Mouse (Mus musculus): Measurements from ENCODE around the gene Tmem184a.

Gene Tmem184a

GRCm38 (mm10) chr5:139812398-139813125, 7.2 kb downstream of the Tmem184a start:
- DNase-seq, result no peak

DNA sequence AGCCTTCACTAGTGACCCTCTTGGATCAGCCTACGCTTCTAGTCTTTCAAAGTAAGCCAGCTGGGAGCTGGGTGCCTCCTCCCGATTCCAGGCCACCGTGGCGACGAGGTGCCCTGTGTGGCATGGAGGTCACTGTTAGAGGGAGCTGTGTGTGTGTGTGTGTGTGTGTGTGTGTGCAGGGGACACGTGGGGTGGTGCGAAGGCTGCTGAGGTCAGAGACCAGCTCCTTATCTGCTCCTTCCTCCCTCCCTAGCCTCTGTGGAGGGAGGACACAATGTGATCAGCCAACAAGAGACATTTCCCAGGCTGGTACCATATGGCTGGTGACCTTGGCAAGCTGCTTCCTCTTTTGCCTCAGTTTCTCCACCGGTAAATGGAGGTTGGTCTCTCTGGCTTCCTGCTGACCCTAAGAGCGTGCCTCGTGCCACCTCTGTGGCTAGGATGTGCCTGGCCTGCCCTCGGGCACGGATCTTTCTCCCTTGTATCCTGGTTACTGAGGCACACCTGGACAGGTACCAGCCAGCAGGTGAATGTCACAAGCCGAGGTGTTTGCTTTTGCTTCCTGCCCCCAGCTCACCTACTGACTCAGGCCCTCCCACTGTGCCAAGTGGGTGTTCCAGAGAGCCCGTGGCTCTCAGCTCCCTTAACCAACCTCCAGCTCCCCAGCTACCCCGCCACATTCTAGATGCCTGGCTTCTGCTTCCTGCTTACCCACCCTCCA, 7.9 kb downstream of the Tmem184a start:
- peak; percentile 51 for DNase-seq

- no peak for DNase-seq
Measured at GRCm38 (mm10) chr5:139809397-139809796, 10.3 kb downstream of the Tmem184a start.

- DNase-seq, result no peak
Measured at GRCm38 (mm10) chr5:139805924-139806323, 13.8 kb downstream of the Tmem184a start.

GRCm38 (mm10) chr5:139804573-139805111, 15.1 kb downstream of the Tmem184a start:
- DNase-seq, result no peak

DNA sequence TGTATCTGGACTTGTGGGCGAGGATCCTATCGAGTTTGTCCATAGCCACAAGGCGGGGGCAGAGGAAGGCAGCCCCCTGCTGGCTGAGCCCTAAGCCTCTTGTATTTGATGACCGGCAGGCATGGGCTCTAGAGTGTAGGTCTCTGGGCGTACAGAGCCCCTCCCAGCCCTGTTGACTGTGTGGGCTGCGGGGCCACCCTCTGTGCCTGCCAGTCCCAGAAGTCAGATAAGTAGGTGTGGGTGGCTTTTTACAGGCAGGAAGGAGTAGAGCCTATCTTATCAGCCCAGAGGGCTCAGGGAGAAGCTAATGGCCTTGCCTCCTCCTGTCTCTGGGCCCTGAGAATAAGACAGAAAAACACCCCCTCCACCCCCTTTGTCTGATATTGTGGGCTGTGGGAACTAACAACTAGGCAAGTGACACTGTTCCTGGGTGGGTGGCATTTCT, 15.6 kb downstream of the Tmem184a start:
- DNase-seq, result no peak

- DNase-seq, result peak; percentile 83
Measured at GRCm38 (mm10) chr5:139803601-139804102, 16.1 kb downstream of the Tmem184a start.

- DNase-seq, result no peak
Measured at GRCm38 (mm10) chr5:139803165-139803564, 16.6 kb downstream of the Tmem184a start.

- DNase-seq, result no peak
Measured at GRCm38 (mm10) chr5:139801880-139802279, 17.8 kb downstream of the Tmem184a start.

DNA sequence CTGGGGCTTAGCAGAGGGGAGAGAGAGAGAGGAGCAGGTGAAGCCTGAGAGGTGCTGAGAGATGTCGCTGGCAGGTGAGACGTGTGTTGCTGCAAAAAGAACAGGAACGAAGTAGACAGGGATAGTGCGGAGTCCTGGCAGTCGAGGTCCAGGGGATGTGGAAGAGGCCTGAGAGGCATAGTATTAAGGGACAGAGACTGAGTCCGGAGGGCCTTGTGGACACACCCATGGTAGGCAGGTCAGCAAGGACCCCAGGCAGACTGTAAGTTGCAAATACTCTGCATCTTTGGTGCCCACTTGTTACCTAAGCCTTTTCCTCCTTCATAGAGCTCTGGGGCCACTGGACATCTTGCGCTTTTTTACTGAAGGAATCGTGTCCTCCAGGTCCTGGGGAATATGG, 18.5 kb downstream of the Tmem184a start:
- DNase-seq, result no peak

GRCm38 (mm10) chr5:139799801-139800590, 19.7 kb downstream of the Tmem184a start:
- no peak for DNase-seq

DNA sequence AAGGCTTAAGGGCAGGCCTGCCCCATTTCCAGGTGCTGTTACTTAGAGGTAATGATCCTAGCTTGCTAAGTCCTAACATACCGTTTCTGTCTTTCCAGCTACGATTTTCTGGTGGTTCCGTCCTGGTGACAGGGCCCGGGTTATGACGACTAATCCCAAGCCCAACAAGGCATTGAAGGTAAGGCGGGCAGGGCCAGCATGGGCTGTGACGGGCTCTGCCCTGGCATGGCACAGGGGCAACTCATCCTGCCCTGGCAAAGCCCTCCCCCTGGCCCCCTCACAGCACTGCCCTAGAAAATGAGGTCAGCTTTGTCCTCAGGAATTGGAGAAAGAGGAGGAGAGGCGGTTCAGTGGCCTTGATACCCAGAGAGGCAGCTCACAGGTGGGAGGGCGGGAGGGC, 20.7 kb downstream of the Tmem184a start:
- no peak for DNase-seq

DNA sequence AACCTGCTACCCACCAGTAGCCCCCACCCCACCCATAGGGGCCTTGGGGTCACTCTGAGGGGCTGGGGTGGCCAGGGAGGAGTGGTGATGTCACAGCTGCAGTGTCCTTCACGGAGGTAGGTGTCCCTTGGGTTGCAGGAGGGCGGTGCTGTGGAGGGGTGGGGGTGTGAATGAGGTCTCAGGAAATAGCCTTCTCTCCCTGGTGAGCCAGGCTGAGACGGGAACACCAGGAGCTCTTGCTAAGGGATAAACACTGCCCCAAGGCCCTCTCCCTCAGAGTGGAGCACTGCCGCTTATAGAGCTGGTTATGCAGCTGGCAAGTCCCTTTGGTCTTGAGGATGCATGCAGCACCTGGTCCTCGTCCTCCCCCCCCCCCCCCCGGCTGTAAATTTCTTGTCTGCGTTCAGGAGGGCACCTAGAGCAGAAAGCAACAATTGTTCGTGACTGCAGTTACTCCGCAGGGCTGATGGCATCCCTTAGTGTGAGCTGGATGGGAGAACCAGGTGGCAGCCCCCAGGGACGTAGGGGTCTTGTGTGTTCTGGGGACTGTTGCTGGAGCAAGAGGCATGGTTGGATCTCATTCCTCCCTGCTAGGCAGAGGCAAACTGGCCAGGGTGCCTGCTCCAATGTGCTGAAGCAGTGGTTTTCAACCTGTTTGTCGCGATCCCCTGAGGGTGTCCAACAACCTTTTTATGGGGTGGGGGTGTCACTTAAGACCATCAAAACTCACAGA, 21.4 kb downstream of the Tmem184a start:
- no peak for DNase-seq

DNA sequence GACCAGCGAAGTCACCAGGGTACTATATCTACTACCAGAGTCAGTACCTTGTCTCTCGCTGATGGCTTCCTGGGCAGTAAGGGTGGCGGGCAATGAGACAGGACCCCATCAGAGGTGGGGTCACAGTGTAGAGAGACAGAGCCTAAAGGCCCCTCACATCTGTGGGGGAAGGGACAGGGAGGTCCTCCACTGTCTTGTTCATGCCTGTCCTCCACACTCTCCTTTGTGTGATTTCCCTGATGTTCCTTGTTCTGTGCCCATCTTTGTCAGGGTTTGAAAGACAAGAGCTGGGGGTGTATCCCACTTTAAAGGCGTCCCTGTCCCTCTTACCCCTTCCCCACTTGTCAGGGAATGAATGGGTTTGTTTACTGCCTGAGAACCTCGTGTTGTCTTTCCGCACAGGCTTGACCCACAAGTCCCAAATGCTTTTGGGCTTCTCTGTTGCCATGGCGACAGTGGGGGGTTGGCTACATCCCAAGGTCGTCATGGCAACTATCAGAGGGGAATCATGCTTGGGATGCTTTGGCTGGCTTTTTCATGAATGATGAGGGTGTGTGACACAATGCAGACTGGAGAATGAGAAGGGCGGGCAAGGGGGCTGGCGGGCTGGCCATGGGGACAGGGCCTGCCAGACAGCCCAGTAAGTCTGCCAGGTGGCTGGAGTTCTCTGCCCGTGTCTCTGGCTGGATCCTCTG, 22.1 kb downstream of the Tmem184a start:
- peak; percentile 91 for DNase-seq

DNA sequence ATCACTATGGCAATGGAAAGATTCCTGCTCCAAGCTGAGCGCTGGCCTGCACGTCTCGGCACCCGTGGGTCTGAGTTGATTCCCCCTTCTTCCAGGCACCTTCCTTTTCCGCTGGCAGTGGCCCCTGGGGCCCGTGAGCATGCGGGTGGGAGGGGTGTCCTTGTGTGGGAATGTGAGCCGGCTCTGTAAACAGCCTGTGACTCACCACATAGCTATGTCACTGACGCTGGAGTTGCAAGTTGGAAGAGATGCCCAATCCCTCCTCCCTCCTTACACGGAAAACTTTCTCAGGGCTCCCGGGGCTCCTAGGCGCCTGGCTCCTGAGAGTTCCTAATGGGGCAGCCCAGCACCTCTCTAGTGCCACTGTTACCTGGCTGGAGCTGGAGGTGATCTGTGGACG, 22.8 kb downstream of the Tmem184a start:
- peak; percentile 87 for DNase-seq

DNA sequence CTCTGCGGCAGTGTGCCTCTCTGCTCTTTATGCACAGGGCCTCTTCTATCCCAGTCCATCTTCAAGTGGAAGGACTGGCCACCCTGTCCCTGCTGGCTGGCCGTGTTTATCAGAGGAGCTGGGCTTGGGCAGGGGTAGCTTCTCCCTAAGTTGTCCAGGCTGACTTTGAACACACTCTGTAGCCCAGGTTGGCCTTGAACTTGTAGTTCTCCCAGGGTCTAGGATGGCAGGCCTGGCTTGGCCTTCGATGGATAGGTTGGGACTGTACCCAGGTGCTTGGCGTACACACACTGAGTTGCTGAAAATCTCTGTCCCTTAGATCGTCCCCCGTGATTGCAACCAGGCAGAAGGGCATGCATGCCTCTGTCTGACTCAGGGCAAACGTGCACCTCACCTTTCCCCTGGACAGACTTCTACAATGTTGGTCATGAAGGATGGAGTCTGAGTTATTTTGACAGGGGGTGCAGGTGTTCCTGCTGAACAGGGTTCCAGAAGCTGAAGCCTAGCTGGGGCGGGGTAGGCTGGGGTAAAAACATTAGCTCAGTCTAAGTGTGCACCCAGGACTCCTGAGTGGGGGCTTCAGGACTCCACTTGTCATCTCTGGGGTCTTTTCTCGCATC, 23.6 kb downstream of the Tmem184a start:
- peak; percentile 13 for DNase-seq

GRCm38 (mm10) chr5:139794938-139795337, 24.8 kb downstream of the Tmem184a start:
- peak; percentile 32 for DNase-seq

DNA sequence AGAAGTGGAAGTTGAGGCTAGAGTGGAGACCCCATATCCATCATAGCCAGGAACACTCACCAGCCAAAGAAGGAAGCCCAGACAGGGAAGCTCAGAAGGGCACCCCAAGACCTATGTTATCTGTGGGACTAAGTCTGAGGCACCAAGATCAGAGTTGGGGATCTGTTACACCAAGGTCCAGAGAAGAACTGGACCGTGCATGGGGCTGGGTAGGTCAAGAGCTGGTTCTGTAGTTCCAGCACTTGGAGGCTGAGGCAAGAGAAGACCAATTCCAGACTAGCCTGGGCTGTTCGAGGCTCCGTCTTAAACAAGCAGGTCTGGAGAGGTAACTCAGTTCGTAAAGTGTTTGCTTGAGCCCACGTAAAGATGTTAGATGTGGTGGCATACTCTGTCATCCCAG, 25.6 kb downstream of the Tmem184a start:
- peak; percentile 15 for DNase-seq

DNA sequence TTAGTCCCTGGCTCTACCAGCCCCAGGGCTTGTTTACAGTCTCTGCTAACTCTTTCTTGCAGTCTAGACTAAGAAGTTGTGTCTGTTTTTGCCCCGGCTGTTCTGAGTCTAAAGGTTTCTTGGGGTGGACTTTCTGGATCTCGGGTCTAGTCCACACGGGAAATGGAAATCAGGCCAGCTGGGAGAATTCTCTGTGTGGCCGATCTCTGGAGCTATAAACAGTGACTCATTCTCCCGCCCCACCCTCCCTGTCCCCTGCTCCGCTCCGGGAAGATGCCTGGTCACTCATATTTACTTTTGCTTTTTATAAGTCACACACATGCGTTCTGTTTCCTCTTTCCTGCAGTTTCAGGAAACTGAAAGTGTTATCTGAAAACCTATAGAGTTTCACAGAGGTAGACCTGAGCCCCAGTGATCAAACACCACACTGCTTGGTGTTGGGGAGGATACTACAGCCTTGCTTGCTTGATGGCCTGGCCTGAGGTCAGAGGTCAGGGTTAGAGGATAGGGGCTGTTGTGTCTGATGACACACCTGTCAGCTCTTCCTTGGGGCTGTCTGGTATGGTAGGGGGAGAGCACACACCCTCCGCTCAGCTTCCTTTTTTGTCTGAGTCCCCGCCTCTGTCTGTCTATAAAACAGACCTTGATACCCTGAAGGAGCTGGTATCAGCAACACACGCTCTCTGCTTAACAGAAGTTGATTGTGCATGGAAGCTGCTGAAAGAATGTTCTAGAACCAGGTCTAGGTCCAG, 26.2 kb downstream of the Tmem184a start:
- DNase-seq, result peak; percentile 72

- no peak for DNase-seq
Measured at GRCm38 (mm10) chr5:139792966-139793337, 26.8 kb downstream of the Tmem184a start.

All from kidney, adult 18-20 months (tissue).